Mouse (Mus musculus) lung, embryonic 16.5 days (tissue): ENCODE data around the gene Uhrf1. TPM values are rescaled to one million over a fixed set of nuclear protein-coding genes. Genes with fewer than 3 reads are reported as not detected.

Source experiments
- ATAC-seq: fragments of 200-750 bp; cut with Nextera tagmentation; 2 replicates; pipeline ENCODE4 v1.8.0; 2017; ENCODE audit warnings: low read depth, mild to moderate bottlenecking, moderate library complexity
- H3K27ac ChIP-seq: fragments of 300-500 bp; sonication (generic); 2 replicates; pipeline ENCODE4 v1.5.1; 2014; ENCODE audit warnings: mild to moderate bottlenecking, control low read depth, low read length
- H3K27me3 ChIP-seq: fragments of 300-500 bp; sonication (generic); 2 replicates; pipeline ENCODE4 v1.6.1; 2014; ENCODE audit warnings: low read depth, low read length, mixed read lengths; ENCODE audit not compliant: control insufficient read depth, insufficient read depth
- H3K36me3 ChIP-seq: fragments of 300-500 bp; sonication (generic); 2 replicates; pipeline ENCODE4 v1.6.1; 2014; ENCODE audit warnings: low read length; ENCODE audit not compliant: control insufficient read depth, insufficient read depth
- H3K4me1 ChIP-seq: fragments of 300-500 bp; sonication (generic); replicated peaks from 2 replicates; pipeline ENCODE4 v1.6.1; 2014; ENCODE audit warnings: low read length, mixed read lengths; ENCODE audit not compliant: control insufficient read depth, insufficient read depth
- H3K4me2 ChIP-seq: fragments of 300-500 bp; sonication (generic); 2 replicates; pipeline ENCODE4 v1.6.1; 2014; ENCODE audit warnings: low read depth, low read length, control low read depth
- H3K4me3 ChIP-seq: fragments of 300-500 bp; sonication (generic); 2 replicates; pipeline ENCODE4 v1.5.1; 2014; ENCODE audit warnings: mild to moderate bottlenecking, low read length, control low read depth
- H3K9ac ChIP-seq: fragments of 300-500 bp; sonication (generic); 2 replicates; pipeline ENCODE4 v1.6.1; 2014; ENCODE audit warnings: low read length, control low read depth
- H3K9me3 ChIP-seq: fragments of 300-500 bp; sonication (generic); 2 replicates; pipeline ENCODE4 v1.6.1; 2016; ENCODE audit warnings: low read length; ENCODE audit not compliant: control insufficient read depth
- WGBS: fragments of 180-500 bp; shearing (Covaris S2); extraction: QIAGEN DNeasy Blood & Tissue Kit; methylation state at CpG from one replicate; pipeline ENCODE4 v1.1.7; 2014; 5-methylcytosine and 5-hydroxymethylcytosine counted together
- polyA plus RNA-seq: library from polyadenylated mRNA; unstranded; fragments of >200 nt; fragmentation: Nextera tagmentation; extraction: Ambion mirVana; gene quantifications from 2 replicates; pipeline ENCODE4 v1.2.1, GENCODE M21; 2015

The Uhrf1 gene
- polyA plus RNA-seq, 1 experiment from 2014 or later: 130 TPM

DNA sequence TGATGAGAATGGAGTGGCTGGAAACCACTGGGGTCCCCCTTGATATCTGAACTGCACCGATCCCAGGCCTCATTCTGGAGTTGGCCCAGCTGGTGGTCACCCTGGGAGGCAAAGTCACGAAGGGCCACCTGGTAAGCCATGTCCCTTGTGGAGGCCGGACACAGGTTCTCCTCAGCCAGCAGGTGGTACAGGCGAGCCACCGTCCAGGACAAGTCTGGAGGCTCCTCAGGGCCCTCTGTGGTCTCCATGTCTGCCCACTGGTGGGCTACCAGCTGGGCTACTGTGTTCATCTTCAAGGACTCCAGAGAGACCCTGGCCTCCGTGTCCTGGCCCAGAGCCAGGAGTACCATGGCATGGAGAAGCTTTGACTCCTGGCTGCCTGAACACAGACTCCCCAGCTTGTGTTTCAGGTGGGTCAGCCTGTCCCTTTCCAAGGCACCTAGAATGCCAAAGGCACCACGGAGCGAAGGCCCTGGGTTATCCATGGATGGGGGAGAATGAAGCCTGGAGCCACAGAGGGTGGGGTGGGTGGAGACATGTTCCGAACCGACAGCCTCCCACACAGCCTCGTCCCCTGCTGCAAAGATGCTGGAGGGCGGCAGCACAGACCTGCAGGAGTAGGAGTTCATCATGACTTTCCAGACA is 31.4 kb upstream of the Uhrf1 start:
- no peak overlapping the region for H3K27ac ChIP-seq
- no peak overlapping the region for H3K9ac ChIP-seq
- no peak overlapping the region for H3K4me2 ChIP-seq
- H3K4me1 ChIP-seq: peaks cover 13% of the 10 kb centered on the region
- no peak overlapping the region for H3K4me3 ChIP-seq
- no peak for ATAC-seq
- peaks cover 6% of the 10 kb centered on the region; the same call in 1 of the 2 replicates for H3K36me3 ChIP-seq
- H3K27me3 ChIP-seq: no peaks in the 10 kb centered on the region
- H3K9me3 ChIP-seq: no peaks in the 10 kb centered on the region
- 78% methylated on average over 12 of the region's 12 CpGs for WGBS

- Histone ChIP-seq H3K4me2 (no peak overlapping the region), H3K9me3 (no peaks in the 10 kb centered on the region), H3K27me3 (no peaks in the 10 kb centered on the region), H3K27ac (no peak overlapping the region), H3K36me3 (peaks cover 6% of the 10 kb centered on the region; the same call in 1 of the 2 replicates), H3K9ac (no peak overlapping the region), H3K4me3 (no peak overlapping the region), H3K4me1 (peaks cover 22% of the 10 kb centered on the region)
- WGBS: 59% methylated on average over 3 of the region's 3 CpGs
- no peak for ATAC-seq
These were observed 30.5 kb upstream of the Uhrf1 start for GRCm38 (mm10) chr17:56272644-56273043.

- no peak for ATAC-seq
- Histone ChIP-seq H3K9me3 (no peaks in the 10 kb centered on the region), H3K4me3 (no peak overlapping the region), H3K9ac (peak overlapping the region; percentile 9; the same call in 1 of the 2 replicates), H3K4me2 (no peak overlapping the region), H3K4me1 (peaks cover 26% of the 10 kb centered on the region), H3K36me3 (peaks cover 6% of the 10 kb centered on the region; the same call in 1 of the 2 replicates), H3K27ac (no peak overlapping the region), H3K27me3 (no peaks in the 10 kb centered on the region)
- 73% methylated on average over 7 of the region's 7 CpGs for WGBS
These were observed 29.6 kb upstream of the Uhrf1 start for GRCm38 (mm10) chr17:56273482-56273881.

DNA sequence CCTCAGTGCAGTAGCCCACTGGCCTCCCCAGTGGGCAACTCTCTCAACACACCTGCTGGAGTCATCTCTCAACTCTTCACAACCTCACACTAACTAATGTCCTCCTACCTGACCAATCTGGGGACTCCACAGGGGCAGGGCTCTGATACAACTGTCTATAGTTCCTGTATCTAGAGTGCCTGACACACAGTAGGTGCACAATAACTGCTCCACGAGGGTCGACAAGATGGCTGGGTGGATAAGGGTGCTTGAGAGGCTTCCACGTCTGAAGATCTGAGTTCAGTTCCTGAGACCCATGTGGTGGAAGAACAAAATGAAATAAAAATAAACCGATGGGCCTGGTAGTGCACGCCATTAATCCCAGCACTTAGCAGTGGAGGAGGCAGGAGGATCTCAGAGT is 29.1 kb upstream of the Uhrf1 start:
- no peak for ATAC-seq
- 77% methylated on average over 5 of the region's 5 CpGs for WGBS

DNA sequence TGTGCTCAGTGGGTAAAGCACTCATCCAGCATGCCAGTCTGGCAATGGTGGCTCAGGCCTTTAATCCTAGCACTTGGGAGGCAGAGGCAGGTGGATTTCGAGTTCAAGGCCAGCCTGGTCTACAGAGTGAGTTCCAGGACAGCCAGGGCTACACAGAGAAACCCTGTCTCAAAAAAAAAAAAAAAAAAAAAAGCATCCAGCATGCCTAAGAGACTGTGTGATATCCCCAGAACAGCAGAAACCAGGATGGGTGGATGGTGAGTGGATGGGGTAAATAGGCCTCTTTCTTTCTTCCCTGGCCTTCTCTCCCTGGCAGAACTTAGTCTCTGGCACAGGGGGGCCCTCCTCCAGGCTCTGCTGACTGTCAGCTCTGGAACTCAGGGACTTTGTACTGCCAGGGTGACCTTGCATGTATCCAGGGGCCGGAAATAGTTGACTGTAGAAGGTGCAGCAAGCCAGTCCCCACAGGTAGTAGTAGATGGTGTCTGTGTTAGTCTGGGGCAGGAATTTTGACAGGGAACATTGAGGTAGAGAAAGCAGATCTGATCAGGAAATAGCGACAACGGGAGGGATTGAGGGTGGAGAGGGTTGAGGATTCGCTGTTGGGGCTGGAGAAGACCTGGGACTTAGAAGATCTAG is 27.2 kb upstream of the Uhrf1 start:
- peak overlapping the region; percentile 69 for H3K4me3 ChIP-seq

More for the DNA sequence above, 29.1 kb upstream of the Uhrf1 start:
- H3K27me3 ChIP-seq: no peaks in the 10 kb centered on the region
- H3K9ac ChIP-seq: no peak overlapping the region
- peaks cover 26% of the 10 kb centered on the region for H3K4me1 ChIP-seq
- H3K4me2 ChIP-seq: no peak overlapping the region
- H3K9me3 ChIP-seq: no peaks in the 10 kb centered on the region
- no peak overlapping the region for H3K27ac ChIP-seq
- H3K36me3 ChIP-seq: peaks cover 6% of the 10 kb centered on the region; the same call in 1 of the 2 replicates
- no peak overlapping the region for H3K4me3 ChIP-seq

DNA sequence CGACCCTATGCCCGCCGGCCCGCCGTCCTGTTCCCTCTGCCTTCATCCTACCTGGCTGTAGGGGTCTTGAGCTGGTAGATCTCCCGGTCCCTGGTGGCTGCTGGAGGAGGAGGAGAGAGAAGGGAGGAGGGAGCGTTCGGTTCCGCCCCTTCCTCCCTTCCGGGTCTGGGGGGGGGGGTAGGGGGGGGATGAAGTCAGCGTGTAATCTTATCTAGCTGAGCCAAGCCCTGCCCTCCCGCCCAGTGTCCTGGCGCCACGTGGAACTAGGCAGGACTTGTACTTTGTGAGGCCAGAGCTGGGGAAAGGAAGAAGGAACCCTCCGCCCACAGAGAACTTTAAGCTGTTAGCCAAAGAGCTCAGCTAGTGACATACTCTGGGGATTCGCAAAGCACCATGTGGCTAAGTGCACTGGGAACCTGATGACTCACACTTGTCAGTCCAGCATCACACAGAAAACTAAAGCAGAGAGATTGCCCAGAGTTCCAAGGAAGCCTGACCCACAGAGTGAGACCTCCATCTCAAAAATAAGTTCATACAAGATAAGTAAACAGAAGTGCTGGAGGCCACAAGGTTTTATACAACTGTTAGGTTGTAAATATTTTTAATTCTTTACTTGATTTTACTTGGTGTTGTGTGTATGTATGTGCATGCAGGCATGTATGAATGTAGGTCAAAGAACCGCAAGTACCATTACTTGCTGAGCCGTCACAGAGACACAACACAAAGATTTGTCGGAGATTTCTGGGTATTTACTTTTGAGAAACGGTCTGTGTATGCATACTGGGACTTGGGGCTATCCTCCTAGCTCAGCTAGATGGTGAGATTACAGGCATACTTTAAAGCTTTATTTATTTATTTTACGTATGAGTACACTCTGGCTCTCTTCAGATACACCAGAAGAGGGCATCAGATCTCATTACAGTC is 26.2 kb upstream of the Uhrf1 start, which contains the start of gene Ticam1:
Gene Ticam1, minus strand, starts transcription at position 144 of the 924 bp plus-strand sequence.
- under 1% methylated on average over 21 of the region's 21 CpGs for WGBS
- Histone ChIP-seq H3K4me3 (peak within 1 kb of the TSS; percentile 69), H3K9me3 (no peaks in the 10 kb centered on the region), H3K36me3 (peaks cover 18% of the 10 kb centered on the region), H3K9ac (peak within 1 kb of the TSS; percentile 83), H3K4me1 (peaks cover 26% of the 10 kb centered on the region), H3K4me2 (peak within 1 kb of the TSS; percentile 70), H3K27me3 (no peaks in the 10 kb centered on the region), H3K27ac (peak within 1 kb of the TSS; percentile 89)
- peak; percentile 96 for ATAC-seq

More for the DNA sequence above, 27.2 kb upstream of the Uhrf1 start:
- Histone ChIP-seq H3K4me1 (peaks cover 26% of the 10 kb centered on the region), H3K36me3 (peaks cover 13% of the 10 kb centered on the region), H3K27me3 (no peaks in the 10 kb centered on the region), H3K9me3 (no peaks in the 10 kb centered on the region), H3K9ac (peak overlapping the region; percentile 83), H3K4me2 (peak overlapping the region; percentile 70), H3K27ac (peak overlapping the region; percentile 88)
- 24% methylated on average over 5 of the region's 5 CpGs for WGBS
- peak; percentile 2 for ATAC-seq

GRCm38 (mm10) chr17:56277567-56277893 is 25.6 kb upstream of the Uhrf1 start:
- peak overlapping the region; percentile 89 for H3K27ac ChIP-seq
- peak overlapping the region; percentile 57 for H3K4me2 ChIP-seq
- no peak for ATAC-seq
- no peak overlapping the region; the same call in 1 of the 2 replicates for H3K9ac ChIP-seq
- H3K9me3 ChIP-seq: no peaks in the 10 kb centered on the region
- H3K4me1 ChIP-seq: peaks cover 24% of the 10 kb centered on the region
- H3K36me3 ChIP-seq: peaks cover 18% of the 10 kb centered on the region
- WGBS: 32% methylated on average over 2 of the region's 2 CpGs
- no peaks in the 10 kb centered on the region for H3K27me3 ChIP-seq
- peak overlapping the region; percentile 69 for H3K4me3 ChIP-seq

DNA sequence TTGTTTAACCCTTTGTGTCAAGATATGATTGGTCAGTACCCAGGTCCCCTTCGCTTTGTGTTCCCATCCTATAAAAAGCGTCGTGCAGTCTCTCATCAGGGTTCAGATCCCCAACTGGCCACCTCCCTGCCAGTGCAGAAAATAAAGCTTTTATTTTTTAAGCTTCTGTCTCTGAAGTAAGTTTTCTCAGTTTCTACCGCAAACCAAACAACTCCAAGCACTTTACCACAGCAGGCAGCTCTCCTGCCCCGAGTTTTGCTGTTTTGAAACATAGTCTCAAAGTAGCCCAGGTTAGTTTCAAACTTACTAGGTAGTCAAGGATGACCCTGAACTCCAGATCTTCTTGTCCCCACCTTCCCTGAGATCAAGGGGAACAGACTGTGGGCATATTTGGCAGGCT is 24.8 kb upstream of the Uhrf1 start:
- ATAC-seq: no peak
- WGBS: 89% methylated on average over 5 of the region's 5 CpGs
- H3K4me2 ChIP-seq: no peak overlapping the region

More for the DNA sequence above, 24.8 kb upstream of the Uhrf1 start:
- H3K4me3 ChIP-seq: no peak overlapping the region
- no peaks in the 10 kb centered on the region for H3K9me3 ChIP-seq
- no peak overlapping the region for H3K9ac ChIP-seq
- H3K4me1 ChIP-seq: peaks cover 20% of the 10 kb centered on the region
- peaks cover 20% of the 10 kb centered on the region for H3K36me3 ChIP-seq
- H3K27ac ChIP-seq: no peak overlapping the region
- no peaks in the 10 kb centered on the region for H3K27me3 ChIP-seq
